Mouse (Mus musculus) gastrocnemius, postnatal 10 days (tissue): ENCODE measurements around the gene Pip5k1b. TPM values are rescaled to one million over a fixed set of nuclear protein-coding genes. Genes with fewer than 3 reads are reported as not detected.
A peak's percentile ranks its signal among the peaks of the same experiment; 100 is the strongest.
"Not testable (repeated sequence)": the region's sequence is repeated elsewhere in the genome, so short reads cannot be mapped to it uniquely, and the experiment has no call there.

ENCODE experiments used
- DNase-seq: peaks from one replicate; pipeline ENCODE4 v3.0.0; 2021; ENCODE audit warnings: mixed read lengths
- long read RNA-seq, 2 experiments: library from polyadenylated mRNA; stranded (forward); transcript quantifications; one replicate each; pipeline ENCODE4 v2.0.0; 2021
- total RNA-seq, 2 experiments: library from RNA; stranded (reverse); gene quantifications; 2 replicates each; pipeline ENCODE4 v1.2.3; 2021

Pip5k1b gene
- total RNA-seq, result 1 to 10 TPM; 1.2 to 1.6 TPM
- long read RNA-seq, experiment 1, partial matches to known transcripts, result 0 of 3 reads
- long read RNA-seq, experiment 1, other reads (novel, unspliced or antisense), result 0 of 3 reads
- long read RNA-seq, experiment 2, partial matches to known transcripts, result 1 of 2 reads
- long read RNA-seq, experiment 2, other reads (novel, unspliced or antisense), result 0 of 2 reads

DNA sequence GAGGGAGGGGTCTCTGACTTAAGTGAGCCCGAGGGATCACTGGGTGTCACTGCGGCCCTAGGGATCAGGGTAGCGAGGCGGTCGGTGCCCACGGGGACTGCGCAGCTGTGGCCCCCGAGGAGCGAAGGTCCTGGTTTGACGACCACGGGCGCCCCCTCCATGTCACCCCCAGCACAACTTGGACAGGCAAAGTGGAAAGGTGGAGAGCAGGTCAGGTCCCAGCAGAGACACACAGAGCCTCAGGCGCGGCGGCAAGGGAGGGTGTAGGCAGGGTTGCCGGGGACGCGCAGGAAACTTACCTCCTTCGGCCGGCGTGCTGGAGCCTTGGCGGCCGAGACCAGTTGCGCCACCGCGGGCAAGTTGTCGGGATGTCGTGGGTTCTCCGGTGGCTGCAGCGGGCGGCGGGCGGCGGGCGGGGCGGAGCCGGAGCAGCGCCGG is at the start of gene Pip5k1b:
TSS of gene Pip5k1b (minus strand) at position 407 of the 438 bp plus-strand sequence.
- DNase-seq, result peak; percentile 35

DNA sequence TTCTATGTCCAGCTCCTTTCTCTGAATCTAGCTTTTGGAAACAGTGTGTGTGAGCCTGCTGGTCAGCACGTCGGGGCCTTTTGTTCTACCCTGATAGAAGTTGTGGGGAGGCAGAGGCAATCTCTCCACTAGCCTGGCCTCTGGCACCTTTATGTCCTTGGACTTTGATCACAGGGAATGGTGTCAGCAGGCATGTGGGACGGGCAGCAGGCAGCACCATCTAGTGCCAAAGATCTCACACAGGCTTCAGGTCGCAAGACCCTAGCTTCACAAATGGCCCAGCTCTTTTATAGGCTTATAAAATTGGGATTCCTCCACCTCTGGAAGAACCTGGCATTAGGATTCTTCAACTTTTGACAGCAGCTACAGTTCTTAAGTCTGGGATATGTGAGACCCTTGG is 48.4 kb upstream of the Pip5k1b start:
- DNase-seq, result no peak

DNA sequence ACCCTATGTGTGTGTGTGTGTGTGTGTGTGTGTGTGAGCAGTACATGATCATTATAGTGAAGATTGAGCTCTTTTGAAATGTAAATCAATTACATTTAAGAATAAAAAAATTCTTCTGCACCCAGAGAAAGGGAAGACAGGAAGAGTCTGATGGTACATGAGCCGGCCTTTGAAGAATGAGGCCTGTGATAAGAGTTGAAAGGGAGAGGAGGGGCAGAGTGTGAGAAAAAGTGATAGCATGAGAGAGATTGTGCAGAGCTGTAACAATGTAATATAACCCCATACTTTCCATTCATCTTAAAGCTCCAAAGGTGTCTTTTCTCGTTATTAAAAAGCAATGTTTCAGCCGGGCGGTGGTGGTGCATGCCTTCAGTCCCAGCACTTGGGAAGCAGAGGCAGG is 47.8 kb upstream of the Pip5k1b start:
- no peak for DNase-seq

DNA sequence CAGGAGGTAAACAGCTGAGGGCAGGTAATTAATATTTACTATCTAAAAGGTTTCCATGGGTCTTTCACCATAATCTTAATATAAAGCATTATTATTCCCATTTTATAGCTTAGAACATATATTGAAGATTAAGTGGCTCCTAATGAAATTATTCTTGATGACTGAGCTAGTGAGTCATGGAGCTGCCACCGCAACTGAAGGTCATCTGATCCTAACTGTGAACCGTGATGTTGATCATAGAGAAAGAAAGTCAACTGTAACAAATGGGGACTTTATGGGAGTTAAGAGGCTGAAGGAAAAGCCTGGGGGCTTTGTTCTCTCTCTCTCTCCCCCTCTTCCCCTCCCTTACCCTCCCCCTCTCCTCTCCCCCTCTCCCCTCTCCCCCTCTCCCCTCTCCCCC is 31.1 kb upstream of the Pip5k1b start:
- no peak for DNase-seq

DNA sequence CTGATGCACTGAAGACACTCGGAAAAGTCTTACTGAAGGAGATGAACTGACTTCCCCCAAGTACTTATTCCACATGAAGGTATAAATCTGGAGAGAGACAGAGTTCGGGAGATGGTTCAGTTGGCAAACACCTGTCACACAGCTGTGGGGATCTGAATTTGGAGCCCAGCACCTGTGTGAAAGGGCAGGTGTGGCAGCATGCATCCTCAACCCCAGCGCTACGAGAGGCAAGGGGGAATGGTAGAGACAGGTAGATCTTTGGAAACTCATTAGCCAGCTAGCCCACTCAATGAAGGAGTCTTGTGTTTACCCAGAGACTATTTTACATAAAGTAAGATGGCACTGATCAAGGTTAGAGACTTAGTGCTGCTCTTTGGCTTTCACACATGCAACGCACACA is 29.5 kb upstream of the Pip5k1b start:
- no peak for DNase-seq

DNA sequence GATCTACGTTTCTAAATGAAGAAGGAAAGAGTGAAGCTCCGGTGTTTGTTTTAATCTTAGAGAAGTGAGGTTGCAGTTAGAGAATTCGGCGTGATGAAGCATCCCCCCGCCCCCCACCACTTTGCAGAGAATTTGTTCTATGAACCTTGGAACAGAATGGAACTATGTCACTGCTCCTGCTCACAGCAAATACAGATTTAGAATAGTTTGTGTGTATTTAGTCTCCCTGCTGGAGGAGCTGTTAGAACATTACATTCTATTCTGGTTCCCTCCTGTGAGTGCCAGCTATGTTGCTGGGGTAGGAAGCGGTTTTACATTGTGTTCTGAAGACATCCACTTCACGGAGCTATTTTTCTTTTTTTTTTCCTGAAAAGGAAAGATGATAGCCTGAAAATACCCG is 28.3 kb upstream of the Pip5k1b start:
- no peak for DNase-seq

DNA sequence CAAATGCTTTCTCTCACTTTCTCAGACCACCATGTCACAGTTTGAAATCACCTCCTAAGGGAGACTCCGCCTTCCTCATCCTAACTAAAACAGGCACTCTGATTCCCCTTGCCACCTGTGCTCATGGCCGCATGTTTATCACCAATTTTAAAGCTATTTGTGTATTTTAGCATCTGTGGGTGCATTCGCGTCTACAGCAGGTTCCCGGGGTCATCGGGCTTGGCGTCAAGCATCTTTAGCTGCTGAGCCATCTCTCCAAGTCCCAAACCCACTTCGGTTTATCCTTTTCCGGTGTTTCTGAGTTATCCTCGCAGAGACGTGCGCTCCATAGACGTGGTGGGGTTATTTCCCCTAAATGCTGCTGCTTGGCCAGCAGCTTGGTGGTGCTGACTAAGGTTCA is 20.5 kb upstream of the Pip5k1b start:
- no peak for DNase-seq

DNA sequence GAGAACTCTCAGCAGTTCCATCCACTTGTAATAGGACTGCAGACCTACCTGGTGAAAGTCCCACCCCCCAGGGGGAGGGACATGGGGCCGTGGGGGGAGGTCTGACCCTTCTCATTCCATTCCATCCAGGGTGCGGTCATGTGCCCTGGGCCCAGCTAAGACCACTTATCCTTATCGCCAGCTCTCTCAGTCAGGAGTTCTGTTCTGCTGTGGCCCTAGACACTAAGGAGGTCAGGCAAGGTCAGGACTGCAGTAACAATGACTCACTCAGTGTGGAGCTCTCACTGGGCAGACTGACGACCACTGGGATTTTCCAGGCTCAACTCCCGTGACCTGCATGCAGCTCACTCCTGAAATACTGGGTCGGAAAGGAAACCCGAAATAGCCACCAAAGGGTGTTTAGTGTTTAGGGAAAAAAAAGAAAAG is 16.1 kb upstream of the Pip5k1b start:
- no peak for DNase-seq

DNA sequence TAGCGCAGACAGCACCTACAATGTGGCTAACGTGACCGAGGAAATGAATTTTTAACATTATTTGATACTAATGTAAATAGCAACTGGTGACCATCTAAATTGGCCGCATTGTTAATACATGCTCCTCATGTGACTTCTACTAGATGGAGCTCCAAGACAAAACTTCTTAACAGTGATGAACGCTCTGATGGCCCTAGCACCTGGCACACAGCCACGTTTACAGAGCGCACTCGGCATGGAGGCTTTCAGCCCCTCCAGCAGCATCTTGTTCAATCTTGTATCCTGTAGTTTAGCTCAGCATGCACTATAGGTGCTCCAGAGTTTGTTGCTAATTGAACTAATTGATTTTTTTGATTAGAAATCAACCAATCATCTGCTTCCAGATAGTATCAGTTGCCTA is 15.3 kb upstream of the Pip5k1b start:
- DNase-seq, result no peak

DNA sequence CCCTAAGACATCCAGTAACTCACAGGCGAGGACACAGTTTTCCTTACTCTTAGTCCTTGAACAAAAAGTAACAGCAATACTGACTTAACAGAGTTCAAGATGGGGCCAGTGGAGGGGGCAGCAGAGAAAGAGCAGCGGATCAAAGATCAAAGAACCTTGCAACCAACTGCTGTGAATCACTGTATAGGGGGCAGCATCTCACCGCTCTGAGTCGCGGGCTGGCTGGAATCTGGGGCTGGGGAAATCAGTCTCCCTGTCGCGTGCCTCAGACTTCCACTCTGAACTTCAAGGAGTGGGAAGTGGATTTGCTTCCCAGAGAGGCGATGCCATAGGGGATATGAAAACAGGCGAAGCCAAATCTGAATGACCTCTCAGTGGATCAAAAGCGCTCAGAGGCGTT is 1.8 kb upstream of the Pip5k1b start:
- DNase-seq, result peak; percentile 7

DNA sequence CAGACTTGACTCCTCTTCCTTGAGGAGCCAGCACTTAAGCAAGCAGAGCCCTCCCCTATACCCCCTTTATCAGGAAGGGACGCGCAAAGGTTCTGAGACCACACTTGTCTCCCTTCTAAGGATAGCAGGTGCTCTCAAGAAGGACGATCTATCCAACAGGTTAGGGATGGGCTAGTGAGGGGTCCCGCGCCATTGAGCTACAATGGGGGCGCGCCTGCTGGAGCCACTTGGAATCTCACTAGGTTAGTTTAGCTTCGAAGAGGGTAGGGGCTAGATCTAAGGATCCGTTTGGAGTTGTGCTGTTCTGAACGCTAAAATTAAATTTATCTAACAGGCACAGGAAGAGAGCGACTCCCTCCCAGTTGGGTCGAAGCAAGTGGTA is 904 bp upstream of the Pip5k1b start:
- DNase-seq, result no peak

DNA sequence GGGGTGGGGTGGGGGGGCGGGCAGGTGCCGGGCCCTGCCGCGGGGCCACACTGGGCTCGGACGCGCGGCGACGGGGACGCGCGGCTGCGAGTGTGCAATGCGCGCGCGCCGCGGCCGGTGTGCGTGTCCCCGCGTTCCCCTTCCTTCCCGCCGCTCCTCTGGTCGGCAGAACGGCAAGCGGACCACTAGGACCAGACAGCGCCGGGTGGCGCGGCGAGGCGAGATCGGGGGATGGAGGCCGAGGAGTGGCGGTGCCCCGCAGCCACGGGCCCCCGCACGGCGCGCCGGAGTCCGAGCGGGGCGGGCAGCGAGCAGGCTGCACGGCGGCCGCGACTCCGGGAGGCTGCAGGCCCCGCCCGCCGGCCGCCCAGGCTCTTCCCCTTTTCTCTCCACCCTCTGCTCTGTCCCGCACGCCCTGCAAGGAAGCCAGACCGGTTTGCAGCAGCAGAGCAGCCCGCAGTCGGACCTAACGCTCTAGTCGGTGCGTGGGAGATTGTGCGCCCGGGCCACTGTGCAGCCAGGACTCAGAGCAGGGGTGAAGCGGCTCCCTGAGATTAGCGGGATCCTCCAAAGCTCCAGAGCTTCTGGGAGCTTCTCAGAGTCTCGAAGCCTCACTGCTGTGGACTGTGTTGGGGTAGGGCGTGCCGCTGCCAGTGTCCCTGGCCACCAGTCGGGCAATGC is 372 bp upstream of the Pip5k1b start:
- peak; percentile 52 for DNase-seq

DNA sequence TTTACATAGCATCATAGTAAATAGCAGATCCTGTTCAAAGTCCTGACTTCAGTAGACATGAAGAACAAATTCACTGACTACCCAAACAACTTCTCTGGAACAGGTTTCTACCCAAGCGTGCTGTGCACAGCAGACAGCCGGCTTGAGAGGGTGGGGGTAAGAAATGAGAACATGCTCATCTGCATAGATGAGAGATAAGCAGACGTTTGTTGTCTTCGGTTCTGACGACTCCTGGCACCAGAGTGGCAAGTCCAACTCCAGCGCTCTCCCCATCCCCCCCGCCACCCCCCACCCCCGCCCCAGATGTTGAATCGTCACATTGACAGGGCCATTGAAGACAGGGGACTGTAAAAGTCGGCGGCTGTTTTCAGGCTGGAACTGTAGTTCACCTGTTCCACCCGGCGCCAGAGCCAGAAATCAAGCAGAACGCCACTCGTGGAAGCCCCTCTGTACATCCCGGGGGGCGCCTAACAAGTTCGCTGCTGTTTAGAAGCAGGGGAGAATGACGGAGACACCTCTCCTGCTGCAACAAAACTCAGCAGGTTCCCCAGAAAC is 684 bp downstream of the Pip5k1b start:
- no peak for DNase-seq

DNA sequence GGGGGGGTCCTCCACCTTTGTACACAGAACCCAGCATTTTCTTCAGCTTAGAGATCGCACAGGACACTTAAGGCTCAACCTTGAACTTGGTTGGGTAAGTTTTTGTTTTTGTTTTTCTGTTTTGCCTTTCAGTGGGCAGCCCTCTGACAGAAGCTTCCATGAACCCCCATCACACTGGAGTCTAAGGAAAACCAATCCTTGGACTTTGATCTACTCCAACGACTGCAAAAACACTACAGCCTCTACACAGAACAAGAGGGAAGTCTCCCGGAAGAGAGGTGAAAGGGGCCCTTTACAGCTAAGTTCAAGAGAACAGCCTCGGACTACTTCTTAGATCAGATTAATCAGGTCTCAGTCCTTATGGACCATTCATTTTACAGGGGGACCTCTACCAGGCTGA is 1.2 kb downstream of the Pip5k1b start:
- no peak for DNase-seq

DNA sequence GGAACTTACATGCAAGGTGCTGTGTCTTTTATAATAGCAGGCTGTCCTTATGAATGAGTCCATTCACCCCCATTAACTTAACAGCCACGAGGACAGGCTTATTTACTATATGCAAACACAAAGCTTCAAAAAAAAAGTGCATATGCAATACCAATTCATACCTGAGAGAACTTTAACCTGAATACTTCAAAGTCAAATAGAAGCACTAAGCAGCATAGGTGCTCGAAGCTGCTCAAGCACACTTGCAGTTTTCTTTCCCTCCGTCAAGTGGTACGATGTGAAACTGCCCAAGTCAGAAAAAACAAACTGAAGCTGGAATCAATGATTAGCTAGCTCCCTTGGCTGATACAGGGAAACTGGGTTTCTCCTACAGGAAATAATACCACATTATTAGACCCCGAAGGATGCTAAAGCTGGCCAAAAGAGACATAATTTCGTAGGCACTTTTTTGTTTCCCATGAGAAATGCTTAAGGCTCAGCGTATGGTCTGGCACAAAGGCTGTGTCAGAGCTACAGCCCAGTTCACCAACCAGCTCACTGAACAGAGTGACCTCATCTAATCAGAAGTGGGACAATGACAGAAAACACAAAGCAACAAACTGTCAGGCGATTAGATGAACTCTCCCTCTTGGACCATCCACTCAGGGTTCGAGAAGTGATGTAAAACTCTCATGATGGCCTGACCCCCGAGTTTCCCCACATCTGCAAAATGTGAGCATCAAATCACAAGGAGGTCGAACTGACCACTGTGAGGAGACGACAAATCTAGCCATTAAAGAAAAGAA is 2.2 kb downstream of the Pip5k1b start:
- DNase-seq, result no peak

DNA sequence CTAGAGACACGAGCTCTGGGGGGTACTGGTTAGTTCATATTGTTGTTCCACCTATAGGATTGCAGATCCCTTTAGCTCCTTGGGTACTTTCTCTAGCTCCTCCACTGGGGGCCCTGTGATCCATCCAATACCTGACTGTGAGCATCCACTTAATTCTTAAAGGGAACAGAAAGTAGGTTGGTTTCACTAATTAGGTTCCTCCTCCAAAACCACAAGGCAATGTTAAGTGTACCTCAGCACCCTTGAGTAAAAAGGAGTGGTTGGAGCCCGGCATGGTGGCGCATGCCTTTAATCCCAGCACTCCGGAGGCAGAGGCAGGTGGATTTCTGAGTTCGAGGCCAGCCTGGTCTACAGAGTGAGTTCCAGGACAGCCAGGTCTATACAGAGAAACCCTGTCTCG is 3.0 kb downstream of the Pip5k1b start:
- DNase-seq, result not testable (repeated sequence)

DNA sequence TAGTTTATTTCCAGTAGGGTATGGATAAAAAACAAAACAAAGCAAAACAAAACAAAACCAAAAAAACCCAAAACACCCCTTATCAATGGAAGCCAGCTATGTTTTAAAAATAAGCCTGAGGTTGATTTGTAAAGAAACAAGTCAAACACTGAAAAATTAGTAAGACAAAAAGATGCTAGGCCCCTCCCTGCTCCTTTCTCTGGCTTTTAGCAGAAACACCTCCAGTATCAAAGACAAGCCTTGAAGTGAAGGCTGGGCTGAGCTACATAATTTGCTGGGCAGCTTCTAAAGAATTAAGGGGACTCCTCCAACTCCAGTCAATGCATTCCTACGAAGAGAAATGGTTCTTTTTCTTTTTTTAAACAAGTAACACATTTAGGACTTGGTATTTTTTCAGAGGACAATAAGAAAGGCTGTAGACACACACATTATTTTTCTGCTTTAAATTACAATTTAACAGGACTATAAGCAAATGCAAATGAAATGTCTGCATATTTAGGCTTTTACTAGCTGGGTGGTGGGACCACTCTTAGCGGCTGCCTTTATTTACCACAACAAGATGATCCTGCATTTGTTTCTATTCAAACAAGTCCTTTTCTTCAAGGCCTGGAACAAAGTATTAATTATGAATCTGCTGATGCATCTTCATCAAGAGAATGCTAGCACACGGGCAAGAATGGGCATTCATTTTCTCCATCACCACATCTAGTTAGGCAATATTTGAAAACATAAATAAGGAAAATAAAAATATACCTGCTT is 4.3 kb downstream of the Pip5k1b start:
- no peak for DNase-seq

DNA sequence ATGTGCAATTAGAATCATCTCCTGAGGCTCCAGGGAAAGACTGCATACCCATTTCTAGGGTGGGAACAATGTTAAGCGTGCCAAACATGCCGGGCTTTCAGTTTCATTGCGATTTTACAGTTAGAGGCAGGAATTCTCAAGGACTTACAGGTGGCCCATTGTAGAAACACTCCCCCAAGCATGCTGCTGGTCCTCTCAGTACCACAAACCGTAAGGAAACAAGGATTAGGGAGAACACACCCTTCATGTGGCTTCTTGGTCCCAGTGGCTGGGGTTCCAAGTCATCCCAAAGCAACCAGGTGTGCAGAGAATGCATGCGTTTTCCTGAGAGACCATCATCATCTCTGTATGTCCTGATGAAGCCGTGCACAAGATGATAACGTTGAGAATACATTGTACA is 4.9 kb downstream of the Pip5k1b start:
- no peak for DNase-seq

DNA sequence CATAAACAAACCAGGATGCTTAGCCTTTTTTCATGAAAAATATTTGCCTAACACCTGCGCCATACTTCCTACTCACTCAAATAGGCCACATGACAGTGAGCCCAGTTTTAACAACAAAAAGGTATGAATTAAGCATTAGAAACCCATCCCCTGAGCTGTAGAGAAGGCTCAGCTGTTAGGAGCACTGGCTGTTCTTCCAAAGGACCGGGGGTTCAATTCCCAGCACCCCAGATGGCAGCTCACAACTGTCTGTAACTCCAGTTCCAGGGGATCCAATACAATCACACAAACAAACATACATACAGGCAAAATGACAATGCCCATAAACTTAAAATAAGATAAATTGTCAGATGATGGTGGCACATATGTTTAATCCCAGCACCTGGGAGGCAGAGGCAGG is 5.7 kb downstream of the Pip5k1b start:
- no peak for DNase-seq

DNA sequence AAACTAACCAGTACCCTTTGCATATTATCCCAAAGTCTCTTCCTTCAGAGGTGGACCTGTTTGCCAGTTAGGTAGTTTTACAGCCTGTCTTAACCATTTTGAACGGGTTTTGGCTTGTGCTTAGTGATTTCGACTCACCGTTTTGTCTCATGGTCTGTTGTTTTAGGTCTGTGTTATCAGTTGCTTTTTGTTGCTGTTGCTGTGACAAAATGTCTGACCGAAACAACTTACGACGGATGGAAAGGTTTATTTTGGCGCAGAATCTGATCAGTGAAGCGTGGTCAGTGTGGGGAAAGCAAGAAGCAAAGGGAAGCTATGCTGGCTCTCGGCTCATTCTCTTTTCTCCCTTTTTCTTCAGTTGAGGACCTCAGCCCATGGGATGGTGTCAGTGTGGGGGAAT is 7.3 kb downstream of the Pip5k1b start:
- no peak for DNase-seq

DNA sequence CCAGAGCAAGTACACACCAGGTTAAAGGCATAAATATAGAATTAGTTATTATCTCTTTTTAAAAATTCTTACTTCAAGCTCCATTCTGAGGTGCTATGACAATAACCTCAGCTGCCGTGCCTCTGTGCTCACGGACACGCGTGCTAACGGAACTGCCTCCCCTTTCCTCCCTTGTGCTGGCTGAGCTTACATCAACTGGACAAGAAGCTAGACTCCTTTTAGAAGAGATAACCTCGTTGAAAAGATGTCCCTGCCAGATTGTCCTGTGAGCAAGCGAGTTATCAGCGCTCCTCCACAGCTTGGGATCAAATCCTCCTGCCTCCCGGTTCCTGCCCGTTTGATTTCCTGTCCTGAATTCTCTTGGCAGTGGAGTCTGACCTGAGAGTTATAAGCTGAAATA is 9.5 kb downstream of the Pip5k1b start:
- no peak for DNase-seq
